Mouse (Mus musculus) embryonic fibroblast, embryonic 13.5 days (primary cell): Measurements from ENCODE around the gene Rflnb.

Experiments used
- CTCF ChIP-seq: IDR thresholded peaks from 2 replicates; pipeline ENCODE4 v1.5.1; 2011; ENCODE audit warnings: mild to moderate bottlenecking, control low read depth, low read length, moderate library complexity, borderline replicate concordance; ENCODE audit not compliant: insufficient read depth
- POLR2A ChIP-seq: IDR thresholded peaks from 2 replicates; pipeline ENCODE4 v1.6.1; 2011; ENCODE audit warnings: low read depth, mild to moderate bottlenecking, control low read depth, low read length, moderate library complexity

DNA sequence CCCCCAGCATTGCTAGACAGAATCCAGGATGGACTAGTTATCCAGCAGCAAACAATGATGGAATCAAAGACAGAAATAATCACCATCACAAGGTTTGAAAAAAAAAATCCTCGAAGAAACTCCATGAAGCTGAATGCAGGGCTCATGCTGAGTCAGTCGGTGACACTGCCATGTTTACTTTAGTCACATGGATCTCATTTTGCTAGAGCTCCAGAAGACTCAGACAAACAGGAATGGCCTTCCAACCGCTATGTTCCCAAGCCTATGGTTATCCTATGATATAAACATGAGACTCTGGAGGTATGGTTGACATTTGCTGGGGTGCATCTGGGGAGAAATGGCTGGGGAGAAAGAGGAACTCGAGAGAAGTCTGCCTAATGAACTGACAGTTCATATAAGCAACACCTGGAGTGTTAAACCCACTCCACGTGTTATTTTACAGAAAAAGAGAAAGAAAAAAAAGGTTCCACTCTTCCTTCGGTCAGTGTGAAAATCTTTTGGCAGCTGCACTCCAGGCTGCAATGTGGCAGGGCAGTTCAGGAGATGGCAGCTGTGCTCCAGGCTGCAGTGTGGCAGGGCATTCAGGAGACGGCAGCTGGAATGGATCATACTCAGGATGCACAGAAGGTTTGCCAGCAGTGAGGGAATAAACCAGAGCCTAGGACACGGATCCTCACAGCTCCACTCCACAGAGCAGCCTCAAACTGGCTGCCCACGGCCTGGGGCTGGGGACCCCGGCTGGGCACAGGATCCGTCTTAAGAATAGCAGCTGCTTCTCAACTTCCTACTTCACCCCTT, 46.9 kb upstream of the Rflnb start:
- TF ChIP-seq CTCF (no peak; the same call in 1 of the 2 replicates), POLR2A (no peak)
